Mouse (Mus musculus): Measurements from ENCODE around the gene D930020B18Rik. TPM values are rescaled to one million over a fixed set of nuclear protein-coding genes. Genes with fewer than 3 reads are reported as not detected.

The D930020B18Rik gene
- polyA plus RNA-seq, 1 experiment: 2.8 TPM

- H3K27ac ChIP-seq (ENCODE audit: control insufficient read depth, insufficient read depth, low read depth, low read length): no peak overlapping the region
- no peaks in the 10 kb centered on the region for H3K36me3 ChIP-seq (ENCODE audit: control insufficient read depth, insufficient read depth, low read length)
- H3K4me1 ChIP-seq (ENCODE audit: control insufficient read depth, insufficient read depth, low read length): peaks cover 5% of the 10 kb centered on the region; the same call in 1 of the 2 replicates
- no peaks in the 10 kb centered on the region for H3K27me3 ChIP-seq (ENCODE audit: control insufficient read depth, insufficient read depth, low read length)
- TF ChIP-seq POLR2A (IDR thresholded peaks at IDR 0.05; ENCODE audit: control insufficient read depth, low read depth, low read length): no peak
- no peak overlapping the region for H3K4me3 ChIP-seq (ENCODE audit: control insufficient read depth, low read depth, low read length)
Measured at GRCm38 (mm10) chr10:121662711-121663110, 21.3 kb downstream of the D930020B18Rik start.

DNA sequence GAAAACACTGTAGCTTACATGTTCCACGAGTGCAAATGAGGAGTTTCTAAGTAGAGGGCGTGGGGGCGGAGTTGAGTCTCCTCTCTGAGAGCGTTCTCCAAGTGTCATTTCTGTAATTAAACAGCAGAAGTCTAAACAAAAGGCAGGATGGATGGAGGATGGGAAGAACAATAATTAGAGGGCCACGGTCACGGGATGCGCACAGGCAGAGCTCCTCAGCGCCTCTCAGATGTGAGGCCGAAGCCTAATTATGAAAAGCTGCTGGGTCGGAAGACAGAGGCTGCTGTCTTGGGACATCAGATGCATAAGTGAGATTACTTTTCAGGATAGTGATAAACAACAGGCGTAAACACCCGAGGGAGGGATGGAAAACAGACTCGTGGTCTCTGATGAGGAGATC lies 22.2 kb downstream of the D930020B18Rik start:
- no peak for TF ChIP-seq CTCF (IDR thresholded peaks at IDR 0.05; ENCODE audit: control insufficient read depth, insufficient read depth, insufficient replicate concordance, low read depth, low read length)
- no peak for TF ChIP-seq POLR2A (IDR thresholded peaks at IDR 0.05; ENCODE audit: control insufficient read depth, low read depth, low read length)
- H3K4me1 ChIP-seq (ENCODE audit: control insufficient read depth, insufficient read depth, low read length): peaks cover 5% of the 10 kb centered on the region; the same call in 1 of the 2 replicates
- H3K4me3 ChIP-seq (ENCODE audit: control insufficient read depth, low read depth, low read length): no peak overlapping the region

GRCm38 (mm10) chr10:121665631-121666145 lies 24.3 kb downstream of the D930020B18Rik start:
- peaks cover 5% of the 10 kb centered on the region; the same call in 1 of the 2 replicates for H3K4me1 ChIP-seq (ENCODE audit: control insufficient read depth, insufficient read depth, low read length)
- H3K27ac ChIP-seq (ENCODE audit: control insufficient read depth, insufficient read depth, low read depth, low read length): no peak overlapping the region
- no peaks in the 10 kb centered on the region for H3K36me3 ChIP-seq (ENCODE audit: control insufficient read depth, insufficient read depth, low read length)
- TF ChIP-seq POLR2A (IDR thresholded peaks at IDR 0.05; ENCODE audit: control insufficient read depth, low read depth, low read length) (no peak), CTCF (IDR thresholded peaks at IDR 0.05; ENCODE audit: control insufficient read depth, insufficient read depth, insufficient replicate concordance, low read depth, low read length) (no peak)
- no peak overlapping the region for H3K4me3 ChIP-seq (ENCODE audit: control insufficient read depth, low read depth, low read length)
- H3K27me3 ChIP-seq (ENCODE audit: control insufficient read depth, insufficient read depth, low read length): no peaks in the 10 kb centered on the region

More for the DNA sequence above, 22.2 kb downstream of the D930020B18Rik start:
- H3K36me3 ChIP-seq (ENCODE audit: control insufficient read depth, insufficient read depth, low read length): no peaks in the 10 kb centered on the region
- H3K27ac ChIP-seq (ENCODE audit: control insufficient read depth, insufficient read depth, low read depth, low read length): no peak overlapping the region
- H3K27me3 ChIP-seq (ENCODE audit: control insufficient read depth, insufficient read depth, low read length): no peaks in the 10 kb centered on the region

DNA sequence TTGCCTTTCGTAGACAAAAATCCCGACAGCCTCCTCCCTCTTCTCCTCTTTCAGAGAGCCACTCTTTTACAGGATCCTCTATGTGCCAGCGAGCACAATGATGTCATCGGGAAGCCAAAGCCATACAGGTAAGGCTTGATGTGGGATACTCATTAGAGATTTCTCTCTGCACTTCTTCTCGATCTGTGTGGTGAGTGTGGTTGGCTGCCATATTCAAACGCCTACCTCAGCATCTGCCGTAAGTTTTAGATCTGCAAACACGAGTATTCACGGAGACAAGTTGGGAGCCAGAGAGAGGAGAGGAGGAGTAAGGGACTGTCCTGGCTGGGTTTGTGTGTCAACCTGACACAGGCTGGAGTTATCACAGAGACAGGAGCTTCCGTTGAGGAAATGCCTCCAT lies 27.7 kb downstream of the D930020B18Rik start:
- no peak overlapping the region for H3K4me3 ChIP-seq (ENCODE audit: control insufficient read depth, low read depth, low read length)
- no peaks in the 10 kb centered on the region for H3K27me3 ChIP-seq (ENCODE audit: control insufficient read depth, insufficient read depth, low read length)
- H3K27ac ChIP-seq (ENCODE audit: control insufficient read depth, insufficient read depth, low read depth, low read length): no peak overlapping the region
- peaks cover 5% of the 10 kb centered on the region; the same call in 1 of the 2 replicates for H3K4me1 ChIP-seq (ENCODE audit: control insufficient read depth, insufficient read depth, low read length)
- TF ChIP-seq CTCF (IDR thresholded peaks at IDR 0.05; ENCODE audit: control insufficient read depth, insufficient read depth, insufficient replicate concordance, low read depth, low read length) (no peak), POLR2A (IDR thresholded peaks at IDR 0.05; ENCODE audit: control insufficient read depth, low read depth, low read length) (no peak)
- no peaks in the 10 kb centered on the region for H3K36me3 ChIP-seq (ENCODE audit: control insufficient read depth, insufficient read depth, low read length)

DNA sequence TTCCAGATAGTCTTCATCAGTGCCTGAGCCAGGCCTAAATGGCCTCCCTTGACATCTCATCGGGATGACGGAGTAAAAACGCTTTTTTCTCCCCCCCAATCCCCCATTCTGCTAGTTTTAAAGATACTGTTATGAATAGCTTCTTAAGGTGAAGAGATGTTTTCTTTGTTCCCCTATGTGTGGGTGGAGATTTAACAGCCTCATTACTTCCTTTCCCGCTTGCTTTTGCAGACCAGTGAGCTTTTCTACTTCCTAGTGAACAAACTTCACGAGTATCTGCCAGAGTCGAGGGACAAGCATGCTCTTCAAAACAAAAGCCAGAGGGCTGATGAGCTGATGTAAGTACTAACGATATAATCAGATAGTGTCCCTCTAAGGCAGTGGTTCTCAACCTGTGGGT lies 35.6 kb downstream of the D930020B18Rik start:
- H3K27ac ChIP-seq (ENCODE audit: control insufficient read depth, insufficient read depth, low read depth, low read length): no peak overlapping the region
- H3K4me1 ChIP-seq (ENCODE audit: control insufficient read depth, insufficient read depth, low read length): no peaks in the 10 kb centered on the region
- no peaks in the 10 kb centered on the region for H3K36me3 ChIP-seq (ENCODE audit: control insufficient read depth, insufficient read depth, low read length)
- no peak overlapping the region for H3K4me3 ChIP-seq (ENCODE audit: control insufficient read depth, low read depth, low read length)
- no peaks in the 10 kb centered on the region for H3K27me3 ChIP-seq (ENCODE audit: control insufficient read depth, insufficient read depth, low read length)
- TF ChIP-seq POLR2A (IDR thresholded peaks at IDR 0.05; ENCODE audit: control insufficient read depth, low read depth, low read length): no peak
- no peak for TF ChIP-seq CTCF (IDR thresholded peaks at IDR 0.05; ENCODE audit: control insufficient read depth, insufficient read depth, insufficient replicate concordance, low read depth, low read length)

- Histone ChIP-seq H3K27ac (ENCODE audit: control insufficient read depth, insufficient read depth, low read depth, low read length) (no peak overlapping the region), H3K4me3 (ENCODE audit: control insufficient read depth, low read depth, low read length) (no peak overlapping the region), H3K27me3 (ENCODE audit: control insufficient read depth, insufficient read depth, low read length) (no peaks in the 10 kb centered on the region), H3K4me1 (ENCODE audit: control insufficient read depth, insufficient read depth, low read length) (no peaks in the 10 kb centered on the region), H3K36me3 (ENCODE audit: control insufficient read depth, insufficient read depth, low read length) (no peaks in the 10 kb centered on the region)
- TF ChIP-seq CTCF (IDR thresholded peaks at IDR 0.05; ENCODE audit: control insufficient read depth, insufficient read depth, insufficient replicate concordance, low read depth, low read length): no peak
- no peak for TF ChIP-seq POLR2A (IDR thresholded peaks at IDR 0.05; ENCODE audit: control insufficient read depth, low read depth, low read length)
Measured at GRCm38 (mm10) chr10:121680902-121681301, 39.5 kb downstream of the D930020B18Rik start.

DNA sequence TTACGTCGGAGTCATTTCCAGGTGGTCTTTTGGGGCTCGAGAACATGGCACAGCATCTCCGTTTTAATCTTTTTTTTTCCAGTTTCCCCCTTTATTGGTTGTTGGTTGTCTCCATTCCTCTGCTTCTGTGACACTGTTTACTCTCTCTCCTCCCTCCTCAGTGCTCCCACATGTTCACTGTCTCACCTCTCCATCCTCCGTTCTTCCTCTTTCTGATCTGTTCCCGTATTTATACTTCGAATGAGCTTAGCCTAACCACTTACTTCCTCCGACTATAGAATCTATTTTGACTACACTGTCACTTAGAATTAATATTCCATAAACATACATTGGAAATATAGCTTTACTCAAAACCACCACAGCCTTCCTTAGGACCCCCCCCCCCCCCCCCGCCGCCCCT lies 41.2 kb downstream of the D930020B18Rik start:
- no peak for TF ChIP-seq POLR2A (IDR thresholded peaks at IDR 0.05; ENCODE audit: control insufficient read depth, low read depth, low read length)
- no peak for TF ChIP-seq CTCF (IDR thresholded peaks at IDR 0.05; ENCODE audit: control insufficient read depth, insufficient read depth, insufficient replicate concordance, low read depth, low read length)
- H3K4me1 ChIP-seq (ENCODE audit: control insufficient read depth, insufficient read depth, low read length): no peaks in the 10 kb centered on the region

More for the DNA sequence above, 41.2 kb downstream of the D930020B18Rik start:
- H3K4me3 ChIP-seq (ENCODE audit: control insufficient read depth, low read depth, low read length): no peak overlapping the region
- H3K36me3 ChIP-seq (ENCODE audit: control insufficient read depth, insufficient read depth, low read length): no peaks in the 10 kb centered on the region
- no peaks in the 10 kb centered on the region for H3K27me3 ChIP-seq (ENCODE audit: control insufficient read depth, insufficient read depth, low read length)
- H3K27ac ChIP-seq (ENCODE audit: control insufficient read depth, insufficient read depth, low read depth, low read length): no peak overlapping the region
